Mouse (Mus musculus) neutrophil, adult 5-6 weeks (primary cell): Measurements from ENCODE around the gene Lifr. TPM values are rescaled to one million over a fixed set of nuclear protein-coding genes. Genes with fewer than 3 reads are reported as not detected.

Source experiments
- ATAC-seq: fragments of 151-379, 151-347 bp; 2 replicates; pipeline ENCODE4 v1.8.0; 2017; ENCODE audit warnings: mild to moderate bottlenecking, moderate TSS enrichment; ENCODE audit not compliant: insufficient number of reproducible peaks, poor library complexity, low FRiP score, severe bottlenecking; ENCODE audit errors: extremely low read depth
- total RNA-seq: library from RNA; stranded (forward); fragments of 200-1000 nt; gene quantifications from 2 replicates; pipeline ENCODE4 v1.2.3, GENCODE M21; 2017

Lifr gene
- total RNA-seq, 1 experiment from 2014 or later: 6.3 TPM

- ATAC-seq: no peak
Observed at GRCm38 (mm10) chr15:7078356-7078755, 12.1 kb upstream of the Lifr start.

- no peak for ATAC-seq
Observed at GRCm38 (mm10) chr15:7079631-7080337, 10.6 kb upstream of the Lifr start.

- no peak for ATAC-seq
Observed at GRCm38 (mm10) chr15:7080916-7081626, 9.3 kb upstream of the Lifr start.

- ATAC-seq: no peak
Observed at GRCm38 (mm10) chr15:7081795-7082194, 8.6 kb upstream of the Lifr start.

- no peak for ATAC-seq
Observed at GRCm38 (mm10) chr15:7082901-7083300, 7.5 kb upstream of the Lifr start.

- ATAC-seq: peak; percentile 84
Observed at GRCm38 (mm10) chr15:7084780-7085497, 5.5 kb upstream of the Lifr start.

GRCm38 (mm10) chr15:7088691-7089090, 1.7 kb upstream of the Lifr start:
- ATAC-seq: no peak

- 0 out of 2 replicates have a peak, but pooled peaks have one; percentile 5 for ATAC-seq
Observed at GRCm38 (mm10) chr15:7092321-7092720, 1.9 kb downstream of the Lifr start.

GRCm38 (mm10) chr15:7099406-7099805, 9.0 kb downstream of the Lifr start:
- ATAC-seq: no peak

GRCm38 (mm10) chr15:7100226-7100625, 9.8 kb downstream of the Lifr start:
- ATAC-seq: no peak

GRCm38 (mm10) chr15:7103051-7103450, 12.6 kb downstream of the Lifr start:
- no peak for ATAC-seq

GRCm38 (mm10) chr15:7105224-7105623, 14.8 kb downstream of the Lifr start:
- ATAC-seq: no peak

GRCm38 (mm10) chr15:7108160-7108559, 17.7 kb downstream of the Lifr start:
- no peak for ATAC-seq

GRCm38 (mm10) chr15:7112227-7112907, 22.0 kb downstream of the Lifr start:
- no peak for ATAC-seq

- ATAC-seq: peak; percentile 95
Observed at GRCm38 (mm10) chr15:7113906-7114305, 23.5 kb downstream of the Lifr start.

- ATAC-seq: peak; percentile 30; the same call in 1 of the 2 replicates
Observed at GRCm38 (mm10) chr15:7115326-7116003, 25.1 kb downstream of the Lifr start.

GRCm38 (mm10) chr15:7116216-7116615, 25.8 kb downstream of the Lifr start:
- no peak for ATAC-seq

GRCm38 (mm10) chr15:7116699-7117098, 26.3 kb downstream of the Lifr start:
- ATAC-seq: no peak

GRCm38 (mm10) chr15:7117944-7118343, 27.5 kb downstream of the Lifr start:
- ATAC-seq: no peak
